Mouse (Mus musculus): ENCODE results near the gene Dennd1c.

Gene Dennd1c

DNA sequence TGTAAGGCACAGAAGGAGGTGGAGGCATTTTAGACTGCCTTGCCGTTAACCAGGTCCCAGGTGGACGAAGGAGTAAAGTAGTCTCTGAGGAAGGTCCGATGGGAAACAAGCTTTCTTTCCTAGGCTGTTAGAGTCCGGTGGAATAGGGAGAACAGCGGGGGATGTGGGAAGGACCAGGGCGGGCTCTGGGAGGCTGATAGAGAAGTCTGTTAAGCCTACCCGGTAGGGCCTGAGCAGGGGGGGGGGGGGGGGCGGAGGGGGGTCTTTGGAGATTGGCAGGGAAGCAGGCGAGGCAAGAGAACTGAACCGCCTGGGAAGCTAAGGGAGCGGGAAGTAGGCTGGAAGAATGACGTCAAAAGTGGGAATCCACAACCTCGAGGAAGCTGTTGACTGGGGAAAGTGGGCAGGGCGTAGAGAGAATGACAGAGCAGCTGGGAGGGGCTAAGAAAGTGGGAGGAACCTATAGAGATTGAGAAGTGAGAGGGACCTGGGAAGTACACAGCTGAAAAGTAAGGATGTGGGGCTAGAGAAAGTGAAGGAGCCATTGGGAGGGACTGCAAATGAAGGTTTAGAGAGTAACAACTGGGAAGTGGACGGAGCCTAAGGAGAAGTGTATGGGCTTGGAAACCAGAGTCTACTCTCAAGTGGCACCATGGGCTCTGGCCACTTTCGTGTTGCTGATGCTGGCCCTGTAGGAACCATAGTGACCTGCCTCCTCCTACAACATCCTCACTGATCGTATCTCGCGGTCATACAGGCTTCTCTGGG is 17.7 kb upstream of the Dennd1c start:
- DNase-seq (ENCODE audit: low spot score in 2 of 2): peak in 1 of 2 experiments; percentile 31

GRCm38 (mm10) chr17:57094222-57094621 is 15.9 kb upstream of the Dennd1c start:
- no peak for DNase-seq (ENCODE audit: low spot score in 2 of 2)

DNA sequence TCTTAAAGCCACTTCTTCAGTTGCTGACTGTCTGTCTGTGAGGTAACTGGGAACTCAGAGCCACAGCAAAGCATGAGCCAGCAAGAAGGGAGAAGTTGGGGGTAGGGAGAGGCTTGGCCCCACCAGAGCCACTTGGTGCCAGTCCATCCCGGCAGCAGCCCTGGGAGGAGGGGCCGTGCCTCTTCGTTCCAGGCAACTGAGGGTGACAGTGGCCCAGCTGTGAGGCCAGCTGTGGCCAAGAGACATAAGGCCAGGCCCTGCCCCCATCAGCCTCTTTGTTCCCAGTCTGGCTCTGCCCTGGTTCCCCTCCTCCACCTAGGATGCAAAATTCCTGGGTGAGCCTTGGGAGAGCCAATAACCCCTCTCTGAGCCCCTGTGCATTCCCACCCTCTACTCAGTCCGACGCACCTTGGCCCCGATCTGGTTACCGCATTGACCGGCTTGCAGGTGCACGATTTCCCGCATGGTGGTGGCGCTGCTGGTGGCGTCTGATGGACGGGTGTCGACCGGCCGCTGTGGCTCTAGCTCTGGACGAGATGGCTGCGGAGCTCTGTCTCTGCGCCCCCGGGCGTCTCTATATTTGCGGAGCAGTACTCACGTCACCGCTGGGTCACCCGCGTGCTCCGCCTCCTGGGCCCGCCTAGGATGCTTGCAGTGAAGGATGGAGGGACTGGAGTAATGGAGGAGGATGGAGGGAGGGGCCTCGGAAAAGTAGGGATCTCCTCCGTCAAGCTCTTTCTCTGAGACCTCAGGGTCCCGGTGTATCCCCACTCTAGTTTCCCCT is 8.9 kb upstream of the Dennd1c start, which contains the start of gene Tubb4a:
Gene Tubb4a, minus strand, starts transcription at position 734 of the 784 bp plus-strand sequence.
- DNase-seq (ENCODE audit: low spot score in 2 of 2): no peak

DNA sequence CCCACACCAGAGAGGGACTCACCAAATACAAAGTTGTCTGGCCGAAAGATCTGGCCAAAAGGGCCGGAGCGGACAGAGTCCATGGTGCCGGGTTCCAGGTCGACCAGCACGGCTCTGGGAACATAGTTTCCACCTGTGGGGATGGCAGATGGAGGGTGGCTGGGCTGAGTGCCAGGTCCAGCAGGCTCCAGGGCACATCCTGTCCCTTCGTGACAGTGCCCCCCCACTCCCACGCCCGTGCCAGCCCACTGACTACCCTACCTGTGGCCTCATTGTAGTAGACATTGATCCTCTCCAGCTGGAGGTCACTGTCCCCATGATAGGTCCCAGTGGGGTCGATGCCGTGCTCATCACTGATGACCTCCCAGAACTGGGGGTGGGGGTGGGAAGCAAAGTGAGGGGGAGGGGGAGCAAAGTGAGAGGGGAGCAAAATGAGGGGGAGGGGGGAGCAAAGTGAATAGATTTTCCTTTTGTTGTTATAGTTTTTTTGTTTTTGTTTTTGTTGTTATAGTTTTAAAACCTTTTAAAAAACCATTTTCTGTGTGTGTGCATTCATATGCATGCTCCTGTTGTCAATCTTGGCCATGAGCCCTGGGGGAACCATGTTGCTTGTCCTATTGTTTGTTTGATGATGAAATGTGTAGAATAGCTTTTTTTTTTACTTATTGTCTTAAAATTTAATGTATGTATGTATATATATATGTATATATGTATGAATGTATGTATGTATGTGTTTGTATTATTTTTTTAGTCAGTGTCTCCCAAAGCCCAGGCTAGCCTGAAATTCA is 7.8 kb upstream of the Dennd1c start:
- DNase-seq (ENCODE audit: low spot score in 2 of 2): no peak

- no peak for DNase-seq (ENCODE audit: low spot score in 2 of 2)
Measured at GRCm38 (mm10) chr17:57082481-57082880, 4.2 kb upstream of the Dennd1c start.

DNA sequence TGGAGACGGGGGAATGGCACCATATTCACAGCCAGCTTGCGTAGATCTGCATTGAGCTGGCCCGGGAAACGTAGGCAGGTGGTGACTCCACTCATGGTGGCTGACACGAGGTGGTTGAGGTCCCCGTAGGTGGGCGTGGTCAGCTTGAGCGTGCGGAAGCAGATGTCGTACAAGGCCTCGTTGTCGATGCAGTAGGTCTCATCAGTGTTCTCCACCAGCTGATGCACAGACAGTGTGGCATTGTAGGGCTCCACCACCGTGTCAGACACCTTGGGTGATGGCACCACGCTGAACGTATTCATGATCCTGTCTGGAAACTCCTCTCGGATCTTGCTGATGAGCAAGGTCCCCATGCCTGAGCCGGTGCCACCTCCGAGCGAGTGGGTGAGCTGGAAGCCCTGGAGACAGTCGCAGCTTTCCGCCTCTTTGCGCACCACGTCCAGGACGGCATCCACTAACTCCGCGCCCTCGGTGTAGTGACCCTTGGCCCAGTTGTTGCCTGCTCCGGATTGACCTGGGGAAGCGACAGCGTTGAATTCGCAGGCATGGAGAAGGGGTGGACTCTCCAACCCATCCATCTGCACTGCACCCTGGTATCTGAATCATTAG is 3.0 kb upstream of the Dennd1c start:
- DNase-seq (ENCODE audit: low spot score in 2 of 2): no peak

- DNase-seq (ENCODE audit: low spot score in 2 of 2): no peak
Measured at GRCm38 (mm10) chr17:57079919-57080318, 1.6 kb upstream of the Dennd1c start.

GRCm38 (mm10) chr17:57076916-57077315 is 1.4 kb downstream of the Dennd1c start:
- DNase-seq (ENCODE audit: low spot score in 2 of 2): no peak

DNA sequence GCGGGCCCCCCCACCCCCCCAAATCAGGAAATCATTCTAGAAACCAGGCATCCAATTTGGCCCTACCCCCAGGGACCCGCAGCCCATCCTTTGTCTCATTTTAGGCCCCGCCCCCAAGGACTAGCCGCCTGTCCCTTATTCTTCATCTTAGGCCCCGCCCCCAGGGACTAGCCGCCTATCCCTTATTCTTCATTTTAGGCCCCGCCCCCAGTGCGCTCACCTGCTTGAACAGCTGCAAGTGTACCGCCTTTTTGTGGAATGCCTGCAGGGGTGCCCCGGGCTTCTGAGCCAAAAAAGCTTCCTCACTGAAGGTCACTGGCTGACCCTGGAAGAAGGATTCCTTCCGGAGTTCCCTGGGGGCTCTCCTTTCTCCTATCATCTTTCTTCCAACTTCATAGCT is 7.6 kb downstream of the Dennd1c start:
- peak in 1 of 2 experiments; percentile 29 for DNase-seq (ENCODE audit: low spot score in 2 of 2)

GRCm38 (mm10) chr17:57070272-57070671 is 8.0 kb downstream of the Dennd1c start:
- no peak for DNase-seq (ENCODE audit: low spot score in 2 of 2)

DNA sequence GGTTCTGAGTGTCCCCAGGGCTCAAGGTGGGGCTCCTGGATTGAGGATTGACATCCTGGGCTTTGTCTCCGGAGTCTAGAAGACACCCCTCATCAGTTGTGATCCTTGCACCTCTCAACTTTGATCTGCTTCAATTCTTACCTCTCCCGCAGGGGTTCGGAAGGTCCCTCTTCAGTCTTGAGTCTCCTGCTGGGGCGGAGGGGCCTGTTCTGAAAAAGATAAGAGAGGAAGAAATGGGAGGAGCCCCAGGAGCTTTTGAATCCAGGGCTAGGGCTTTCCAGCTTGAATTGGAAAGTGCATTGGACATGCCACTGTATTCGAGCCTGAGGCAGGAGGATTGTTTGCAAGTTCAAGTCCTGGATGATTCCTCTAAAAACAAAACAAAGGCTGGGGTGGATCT is 11.4 kb downstream of the Dennd1c start:
- no peak for DNase-seq (ENCODE audit: low spot score in 2 of 2)

DNA sequence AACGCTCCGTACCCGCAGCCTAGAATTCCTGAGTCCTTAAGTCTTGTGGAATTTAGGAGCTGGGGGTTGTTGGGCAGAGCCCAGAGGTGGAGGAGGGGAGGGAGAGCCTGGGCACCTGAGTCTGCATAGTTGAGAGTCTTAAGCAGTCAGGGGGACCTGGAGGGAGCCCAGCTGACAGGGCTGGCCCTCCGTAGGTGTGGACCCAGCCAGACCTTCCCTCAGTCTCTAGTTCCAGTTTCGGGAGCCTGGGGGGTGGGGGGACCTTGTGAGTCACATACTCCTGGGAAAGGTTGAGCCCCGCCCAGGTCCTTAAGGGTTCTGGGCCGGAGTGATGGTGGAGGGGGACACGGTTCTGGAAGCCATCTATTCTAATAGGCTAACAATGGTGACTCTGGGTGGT is 15.3 kb downstream of the Dennd1c start:
- DNase-seq (ENCODE audit: low spot score in 2 of 2): no peak

DNA sequence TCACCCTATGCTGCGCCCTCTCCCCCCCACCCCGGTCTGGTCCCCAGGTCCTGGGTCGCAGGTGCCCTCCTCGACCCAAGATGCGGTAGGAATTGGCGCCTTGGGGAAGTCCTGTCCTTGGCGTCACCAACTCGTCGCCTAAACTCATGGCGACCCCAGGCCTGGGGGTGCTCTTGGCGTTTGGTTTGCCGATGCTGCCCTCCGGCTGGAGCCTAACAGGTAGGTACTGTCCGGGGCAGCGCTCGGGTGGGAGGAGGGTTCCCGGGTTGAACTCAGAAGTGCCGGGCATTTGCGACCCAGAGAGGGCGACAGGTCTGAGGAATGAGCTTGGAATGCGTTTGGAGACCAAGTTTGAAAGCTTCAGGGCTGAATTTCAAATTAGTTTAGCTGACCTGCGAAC is 15.8 kb downstream of the Dennd1c start:
- no peak for DNase-seq (ENCODE audit: low spot score in 2 of 2)

- DNase-seq (ENCODE audit: low spot score in 2 of 2): peak in 1 of 2 experiments; percentile 39
Measured at GRCm38 (mm10) chr17:57062011-57062521, 16.2 kb downstream of the Dennd1c start.

DNA sequence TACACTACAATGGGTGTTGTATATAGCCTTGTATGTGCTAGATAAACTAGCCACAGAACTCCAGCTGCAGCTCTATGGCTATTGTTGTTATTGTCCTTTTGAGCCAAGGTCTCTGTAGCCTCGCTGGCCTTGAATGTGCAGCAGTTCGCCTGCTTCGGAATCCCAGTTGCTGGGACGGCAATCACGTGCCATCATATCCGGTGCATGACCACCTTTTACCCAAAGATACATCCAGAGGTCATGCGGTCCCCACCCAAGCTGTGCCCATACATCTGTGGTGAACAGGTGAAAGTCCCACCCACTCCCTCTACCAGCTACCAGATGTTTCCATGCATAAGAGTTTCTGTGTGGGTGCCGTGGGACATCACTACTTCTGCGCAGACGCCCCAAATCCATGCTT is 17.2 kb downstream of the Dennd1c start:
- DNase-seq (ENCODE audit: low spot score in 2 of 2): no peak

DNA sequence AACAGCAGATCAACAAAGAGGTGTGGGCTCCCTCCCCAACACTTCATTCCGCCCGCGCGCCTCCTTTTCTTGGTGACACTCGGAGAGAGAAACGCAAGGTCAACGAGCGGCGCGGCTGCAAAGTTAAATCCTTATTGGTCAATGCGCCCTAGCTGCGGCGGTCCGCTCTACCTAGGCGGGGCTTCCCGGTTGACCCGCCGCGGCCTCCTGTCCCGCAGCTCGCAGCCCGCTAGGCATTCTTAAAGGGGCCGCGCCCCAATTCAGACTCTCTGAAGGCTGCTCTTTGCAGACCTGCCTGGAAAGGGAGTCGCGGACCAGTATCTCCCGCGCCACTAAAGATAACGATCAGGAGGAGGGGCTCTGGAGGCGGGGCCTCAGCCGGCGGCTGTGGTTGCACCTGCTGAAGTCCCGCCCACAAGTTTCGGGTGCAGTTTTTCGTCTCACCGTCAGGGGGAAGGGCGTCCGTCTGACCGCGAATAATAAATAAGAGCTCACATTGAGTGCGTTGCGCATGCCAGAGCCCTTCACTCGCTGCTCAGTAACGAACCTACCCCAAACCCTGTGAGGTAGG is 18.0 kb downstream of the Dennd1c start:
- peak; percentile 94 for DNase-seq (ENCODE audit: low spot score in 2 of 2)

DNA sequence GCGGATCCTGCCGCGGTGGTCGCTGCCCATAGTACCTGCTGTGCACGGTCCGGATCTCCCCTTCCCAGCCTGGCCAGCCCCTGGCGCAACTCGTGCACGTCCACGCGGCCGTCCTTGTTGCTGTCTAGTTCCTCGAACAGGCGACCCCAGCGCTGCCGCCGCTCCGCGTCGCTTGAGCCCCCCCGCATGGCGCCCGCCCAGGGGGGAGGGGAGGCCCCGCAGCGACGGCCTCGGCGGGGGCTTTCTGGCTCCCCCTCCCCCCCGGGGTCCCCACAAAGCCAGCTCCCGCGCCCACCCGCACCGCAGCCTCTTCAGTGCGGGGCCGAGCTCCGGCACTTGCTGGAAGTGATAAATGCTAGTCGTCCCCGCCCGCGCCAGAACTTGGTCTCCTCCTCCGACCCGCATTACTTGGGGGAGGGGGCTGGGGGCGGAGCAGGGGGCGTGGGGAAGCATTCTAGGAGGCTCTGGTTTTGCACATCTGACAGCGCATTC is 18.8 kb downstream of the Dennd1c start, which contains the start of gene Slc25a23:
Gene Slc25a23, minus strand, starts transcription at position 378 of the 492 bp plus-strand sequence.
- DNase-seq (ENCODE audit: low spot score in 2 of 2): peak; percentile 31 to 68

- no peak for DNase-seq (ENCODE audit: low spot score in 2 of 2)
Measured at GRCm38 (mm10) chr17:57058891-57059485, 19.3 kb downstream of the Dennd1c start, which contains the start of gene Crb3. Gene Crb3 (plus strand): TSS chr17:57059105.

DNA sequence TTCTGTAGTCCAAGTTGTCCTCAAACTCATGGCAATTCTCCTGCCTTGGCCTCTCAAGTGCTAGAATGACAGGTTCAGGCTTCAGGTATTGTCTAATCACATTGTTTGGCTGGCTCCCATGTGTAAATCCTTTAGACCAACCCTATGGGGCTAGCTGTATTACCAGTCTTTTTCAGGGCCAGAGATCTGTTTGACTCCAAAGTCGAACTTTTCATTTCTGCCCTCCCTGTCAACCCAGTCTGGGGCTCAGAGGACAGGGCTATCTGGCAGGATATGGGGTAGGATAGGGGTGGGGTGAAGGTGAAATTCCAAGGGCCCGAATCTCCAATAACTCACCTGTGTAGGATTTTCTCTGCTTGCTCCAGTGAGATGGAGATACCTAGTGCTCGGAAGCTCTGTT is 22.1 kb downstream of the Dennd1c start:
- no peak for DNase-seq (ENCODE audit: low spot score in 2 of 2)

GRCm38 (mm10) chr17:57051679-57052078 is 26.6 kb downstream of the Dennd1c start:
- peak in 1 of 2 experiments; percentile 41 for DNase-seq (ENCODE audit: low spot score in 2 of 2)
